Mouse (Mus musculus): ENCODE data around the gene Fam198a.
A peak's percentile ranks its signal among the peaks of the same experiment; 100 is the strongest.

The Fam198a gene

DNA sequence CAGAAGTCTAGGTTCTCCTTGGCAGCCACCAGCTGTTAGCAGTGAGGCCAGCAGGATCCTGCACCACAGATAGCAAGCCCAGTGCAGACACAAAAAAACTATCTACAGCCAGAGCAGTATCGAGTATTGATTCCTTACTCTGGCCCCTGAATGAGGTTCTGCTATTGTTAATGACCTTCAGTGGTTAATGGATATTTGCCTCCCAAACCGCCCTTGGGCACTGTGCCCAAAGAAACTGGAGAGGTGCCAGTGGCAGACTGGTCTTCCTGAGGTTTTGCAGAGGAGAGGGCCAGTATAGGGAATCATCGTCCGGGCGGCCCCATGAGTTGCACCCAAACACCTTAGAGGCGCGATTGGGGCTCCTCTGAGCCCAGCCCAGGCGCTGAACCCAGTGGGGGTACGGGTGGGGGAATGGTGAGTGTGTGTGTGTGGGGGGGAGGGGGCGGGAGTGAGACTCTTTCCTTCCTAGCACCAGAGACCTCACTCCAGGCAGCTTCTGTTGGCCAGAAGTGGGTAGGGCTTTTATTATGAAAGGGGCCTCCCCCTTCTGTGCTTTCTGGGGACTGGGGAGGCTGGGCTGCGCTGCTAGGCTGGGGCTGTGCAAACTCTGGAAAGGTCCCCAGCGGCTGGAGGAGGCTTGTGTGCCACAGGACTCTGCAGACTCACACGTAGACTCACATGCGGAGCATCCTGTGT is at the start of gene Fam198a:
TSS of gene Fam198a (plus strand) at position 571 of the 696 bp plus-strand sequence.
- Histone ChIP-seq H3K27me3 (ENCODE audit: control insufficient read depth, insufficient read depth, low read length, poor library complexity, severe bottlenecking) (no peaks in the 10 kb centered on the region; the same call in 1 of the 2 replicates), H3K36me3 (ENCODE audit: control insufficient read depth, insufficient read depth, low read length, poor library complexity, severe bottlenecking) (no peaks in the 10 kb centered on the region)
- DNase-seq (ENCODE audit: low read depth, low spot score) = no peak

- Histone ChIP-seq H3K36me3 (ENCODE audit: control insufficient read depth, insufficient read depth, low read length, poor library complexity, severe bottlenecking) (no peaks in the 10 kb centered on the region), H3K27me3 (ENCODE audit: control insufficient read depth, insufficient read depth, low read length, poor library complexity, severe bottlenecking) (no peaks in the 10 kb centered on the region)
- DNase-seq (ENCODE audit: low read depth, low spot score) = no peak
Observed at GRCm38 (mm10) chr9:121901710-121902700, 48.8 kb upstream of the Fam198a start.

GRCm38 (mm10) chr9:121903476-121904305 is 47.1 kb upstream of the Fam198a start:
- DNase-seq (ENCODE audit: low read depth, low spot score) = peak; percentile 48
- H3K36me3 ChIP-seq (ENCODE audit: control insufficient read depth, insufficient read depth, low read length, poor library complexity, severe bottlenecking) = no peaks in the 10 kb centered on the region
- no peaks in the 10 kb centered on the region for H3K27me3 ChIP-seq (ENCODE audit: control insufficient read depth, insufficient read depth, low read length, poor library complexity, severe bottlenecking)

DNA sequence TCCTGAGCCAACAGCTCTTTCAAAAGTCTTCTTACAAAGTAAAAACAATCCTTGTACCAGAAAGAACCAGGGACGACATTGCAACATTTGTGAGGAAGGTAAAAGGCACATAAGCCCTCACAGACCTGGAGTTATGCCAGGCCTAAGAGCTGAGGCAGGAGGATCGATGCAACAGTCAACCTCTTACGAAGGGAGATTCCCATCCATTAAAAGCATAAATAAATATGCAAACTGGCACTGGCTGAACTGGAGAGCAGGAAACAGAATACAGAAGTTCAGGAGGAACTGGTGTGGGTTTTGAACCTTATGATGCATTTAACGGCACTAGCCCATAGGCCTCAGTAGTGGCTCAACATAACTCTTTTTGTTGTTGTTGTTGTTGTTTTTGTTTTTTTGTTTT is 46.5 kb upstream of the Fam198a start:
- no peaks in the 10 kb centered on the region for H3K36me3 ChIP-seq (ENCODE audit: control insufficient read depth, insufficient read depth, low read length, poor library complexity, severe bottlenecking)
- DNase-seq (ENCODE audit: low read depth, low spot score) = peak; percentile 61
- H3K27me3 ChIP-seq (ENCODE audit: control insufficient read depth, insufficient read depth, low read length, poor library complexity, severe bottlenecking) = no peaks in the 10 kb centered on the region

DNA sequence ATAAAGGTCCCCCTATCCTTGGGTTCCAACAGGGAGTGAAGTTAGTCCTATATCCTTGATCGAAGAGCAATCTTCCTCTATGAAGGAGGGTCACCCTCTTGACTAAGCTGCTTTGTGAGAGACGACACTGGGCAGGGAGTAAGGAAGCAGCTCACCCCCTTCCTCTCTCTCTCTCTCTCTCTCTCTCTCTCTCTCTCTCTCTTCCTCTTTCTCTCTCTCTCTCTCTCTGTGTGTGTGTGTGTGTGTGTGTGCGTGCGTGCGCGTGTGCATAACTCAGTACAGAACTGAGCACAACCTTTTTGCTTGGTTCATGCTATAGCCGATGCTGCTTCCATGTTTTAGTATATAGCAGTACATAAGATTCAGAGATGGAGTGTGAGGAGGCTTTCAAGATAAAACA is 45.8 kb upstream of the Fam198a start:
- DNase-seq (ENCODE audit: low read depth, low spot score) = peak; percentile 46
- Histone ChIP-seq H3K36me3 (ENCODE audit: control insufficient read depth, insufficient read depth, low read length, poor library complexity, severe bottlenecking) (no peaks in the 10 kb centered on the region), H3K27me3 (ENCODE audit: control insufficient read depth, insufficient read depth, low read length, poor library complexity, severe bottlenecking) (no peaks in the 10 kb centered on the region)

DNA sequence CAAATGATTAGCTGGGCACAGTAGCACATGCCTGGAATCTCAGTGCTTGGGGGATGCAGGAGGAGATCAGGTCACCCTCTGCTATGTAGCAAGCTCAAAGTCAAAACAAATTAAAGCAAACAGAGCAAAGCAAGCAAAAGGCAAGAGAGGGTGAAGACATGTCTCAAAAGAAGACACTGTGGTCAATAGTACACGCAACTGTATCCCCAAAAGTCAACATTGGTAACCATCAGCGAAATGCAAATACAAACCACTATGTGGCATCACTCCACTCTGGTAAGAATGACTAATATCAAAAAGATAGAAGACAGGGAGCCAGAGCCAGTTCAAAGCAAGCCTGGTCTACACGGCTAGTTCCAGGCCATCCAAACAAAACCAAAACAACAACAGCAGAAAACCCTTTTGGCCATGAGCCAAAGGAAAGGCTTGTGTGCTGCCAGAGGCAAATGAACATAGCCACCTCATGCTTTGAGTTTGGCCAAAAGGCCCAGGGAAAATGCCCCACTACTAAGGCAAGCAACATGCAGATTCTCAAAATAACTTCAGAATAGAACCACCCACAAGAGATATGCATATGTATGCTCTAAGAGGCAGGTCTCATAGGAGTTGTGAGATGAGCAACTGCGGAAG is 45.1 kb upstream of the Fam198a start:
- no peak for DNase-seq (ENCODE audit: low read depth, low spot score)
- no peaks in the 10 kb centered on the region for H3K36me3 ChIP-seq (ENCODE audit: control insufficient read depth, insufficient read depth, low read length, poor library complexity, severe bottlenecking)
- no peaks in the 10 kb centered on the region for H3K27me3 ChIP-seq (ENCODE audit: control insufficient read depth, insufficient read depth, low read length, poor library complexity, severe bottlenecking)

DNA sequence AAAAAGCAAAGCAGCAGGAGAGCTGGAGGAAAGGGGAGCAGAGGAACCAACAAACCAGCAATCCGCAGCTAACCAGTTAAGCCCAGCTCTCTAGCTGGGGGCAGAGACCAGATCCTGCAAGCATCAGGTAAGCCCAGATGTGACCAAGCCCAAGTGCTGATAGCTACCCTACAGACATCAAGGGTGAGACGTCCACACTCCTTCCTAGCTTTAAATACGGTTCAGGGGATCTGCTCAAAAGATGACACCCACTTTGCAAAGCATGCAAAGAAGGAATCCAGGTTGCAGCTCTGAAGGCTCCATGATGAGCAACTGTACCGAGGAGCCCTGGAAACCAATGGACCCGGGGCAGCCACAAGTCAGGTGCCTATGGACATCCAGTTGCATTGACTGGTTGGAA is 44.3 kb upstream of the Fam198a start:
- no peak for DNase-seq (ENCODE audit: low read depth, low spot score)
- Histone ChIP-seq H3K27me3 (ENCODE audit: control insufficient read depth, insufficient read depth, low read length, poor library complexity, severe bottlenecking) (no peaks in the 10 kb centered on the region), H3K36me3 (ENCODE audit: control insufficient read depth, insufficient read depth, low read length, poor library complexity, severe bottlenecking) (no peaks in the 10 kb centered on the region)

DNA sequence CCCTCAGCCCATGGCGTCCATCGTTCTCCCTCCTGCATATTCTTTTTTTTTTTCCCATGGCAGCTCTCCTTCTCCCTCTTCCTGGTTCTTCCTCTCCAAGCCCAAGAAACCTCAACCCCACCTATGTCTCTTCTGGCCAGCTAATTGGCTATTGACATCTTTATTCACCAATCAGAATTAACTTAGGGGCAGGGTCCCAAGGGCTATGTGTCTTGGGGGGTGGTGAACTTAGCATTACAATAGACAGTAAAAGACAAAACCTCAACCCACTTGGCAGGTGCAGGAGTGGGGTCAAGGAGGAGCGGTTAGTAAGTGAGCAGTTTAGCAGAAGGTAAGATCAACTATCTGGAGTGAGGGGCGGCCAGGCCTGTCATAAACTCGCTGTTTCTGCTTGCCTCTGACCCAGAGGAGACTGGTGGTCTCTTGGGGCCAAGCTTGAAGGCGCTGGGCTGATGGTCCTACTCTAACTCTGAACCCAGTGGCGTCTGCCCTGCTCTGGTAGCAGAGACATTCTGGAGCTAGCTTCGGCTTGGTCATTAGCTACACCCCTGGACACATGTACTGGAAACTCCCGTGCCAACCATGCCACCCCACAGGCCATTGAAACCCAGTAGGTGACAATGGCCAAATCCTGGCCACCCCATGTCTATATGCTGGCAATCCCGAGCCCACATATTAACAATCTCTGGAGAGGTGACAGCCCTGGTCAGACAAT is 43.3 kb upstream of the Fam198a start:
- no peak for DNase-seq (ENCODE audit: low read depth, low spot score)
- H3K36me3 ChIP-seq (ENCODE audit: control insufficient read depth, insufficient read depth, low read length, poor library complexity, severe bottlenecking) = no peaks in the 10 kb centered on the region
- H3K27me3 ChIP-seq (ENCODE audit: control insufficient read depth, insufficient read depth, low read length, poor library complexity, severe bottlenecking) = no peaks in the 10 kb centered on the region

DNA sequence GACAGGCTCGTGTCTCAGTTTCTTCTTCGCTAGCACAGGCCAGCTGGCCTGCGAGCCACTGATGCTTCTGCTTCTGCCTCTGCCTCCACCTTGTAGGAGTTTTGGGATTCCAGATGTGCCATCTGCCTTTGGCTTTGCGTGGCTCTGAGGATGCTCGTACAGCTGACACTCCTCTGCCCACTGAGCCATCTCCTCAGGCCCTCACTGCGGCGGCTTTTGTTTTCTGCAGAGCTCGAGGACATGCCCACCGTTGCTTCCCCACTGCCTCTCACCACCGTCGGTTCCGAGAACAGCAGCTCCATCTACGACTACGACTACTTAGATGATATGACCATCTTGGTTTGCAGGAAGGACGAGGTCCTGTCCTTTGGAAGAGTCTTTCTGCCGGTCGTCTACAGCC is 42.5 kb upstream of the Fam198a start:
- no peak for DNase-seq (ENCODE audit: low read depth, low spot score)
- H3K36me3 ChIP-seq (ENCODE audit: control insufficient read depth, insufficient read depth, low read length, poor library complexity, severe bottlenecking) = no peaks in the 10 kb centered on the region
- no peaks in the 10 kb centered on the region for H3K27me3 ChIP-seq (ENCODE audit: control insufficient read depth, insufficient read depth, low read length, poor library complexity, severe bottlenecking)

- Histone ChIP-seq H3K27me3 (ENCODE audit: control insufficient read depth, insufficient read depth, low read length, poor library complexity, severe bottlenecking) (no peaks in the 10 kb centered on the region), H3K36me3 (ENCODE audit: control insufficient read depth, insufficient read depth, low read length, poor library complexity, severe bottlenecking) (no peaks in the 10 kb centered on the region)
- DNase-seq (ENCODE audit: low read depth, low spot score) = peak; percentile 71
Observed at GRCm38 (mm10) chr9:121909635-121910034, 41.2 kb upstream of the Fam198a start.

DNA sequence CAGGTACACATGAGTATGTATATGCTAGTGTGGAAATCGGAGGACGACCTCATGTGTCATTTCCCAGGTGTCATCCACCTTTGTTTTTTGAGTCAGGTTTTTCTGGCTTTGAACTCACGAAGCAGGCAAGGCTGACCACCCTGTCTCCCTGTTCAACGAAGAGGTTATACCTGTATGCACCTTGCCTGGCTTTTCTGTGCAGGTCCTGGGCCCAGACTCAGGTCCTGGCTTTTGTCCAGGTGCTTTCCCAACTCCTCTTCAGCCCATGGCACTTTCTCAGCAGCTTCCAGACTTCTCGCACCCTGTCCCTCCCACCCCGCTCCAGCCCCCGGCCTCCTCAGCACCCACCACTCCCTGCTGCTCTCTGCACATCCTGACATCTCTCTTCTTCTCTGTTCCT is 39.6 kb upstream of the Fam198a start:
- Histone ChIP-seq H3K27me3 (ENCODE audit: control insufficient read depth, insufficient read depth, low read length, poor library complexity, severe bottlenecking) (no peaks in the 10 kb centered on the region), H3K36me3 (ENCODE audit: control insufficient read depth, insufficient read depth, low read length, poor library complexity, severe bottlenecking) (no peaks in the 10 kb centered on the region)
- no peak for DNase-seq (ENCODE audit: low read depth, low spot score)

- DNase-seq (ENCODE audit: low read depth, low spot score) = no peak
- H3K27me3 ChIP-seq (ENCODE audit: control insufficient read depth, insufficient read depth, low read length, poor library complexity, severe bottlenecking) = no peaks in the 10 kb centered on the region
- H3K36me3 ChIP-seq (ENCODE audit: control insufficient read depth, insufficient read depth, low read length, poor library complexity, severe bottlenecking) = no peaks in the 10 kb centered on the region
Observed at GRCm38 (mm10) chr9:121912786-121913185, 38.0 kb upstream of the Fam198a start.

DNA sequence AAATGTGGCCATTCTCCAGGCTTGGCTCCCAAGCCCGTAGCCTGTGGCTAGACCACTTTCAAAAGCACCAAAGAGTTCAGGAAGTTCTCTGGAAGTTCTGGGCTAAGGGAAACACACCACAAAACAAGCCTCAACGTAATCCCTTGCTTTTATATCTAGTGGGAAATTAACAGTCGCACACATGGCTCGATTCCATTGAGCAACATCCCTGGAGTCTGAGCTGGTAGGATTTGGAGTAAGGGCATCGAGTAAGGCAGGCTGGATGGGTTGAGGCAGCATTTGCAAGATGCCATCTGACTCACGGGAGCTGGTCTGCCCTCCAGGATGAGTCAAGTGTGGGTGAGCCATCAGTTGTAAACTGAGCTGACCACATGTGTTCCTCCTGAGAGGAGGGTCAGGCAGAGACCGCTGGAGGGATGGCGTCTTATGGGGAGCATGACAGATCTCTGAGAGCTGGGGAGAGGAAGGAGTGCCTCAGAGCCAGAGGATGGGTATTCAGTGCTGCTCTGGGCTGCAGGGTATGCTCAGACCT is 36.5 kb upstream of the Fam198a start:
- DNase-seq (ENCODE audit: low read depth, low spot score) = no peak
- Histone ChIP-seq H3K27me3 (ENCODE audit: control insufficient read depth, insufficient read depth, low read length, poor library complexity, severe bottlenecking) (no peaks in the 10 kb centered on the region), H3K36me3 (ENCODE audit: control insufficient read depth, insufficient read depth, low read length, poor library complexity, severe bottlenecking) (no peaks in the 10 kb centered on the region)
